Mouse (Mus musculus) E14TG2a.4 (cell line): Measurements from ENCODE around the gene Pilrb1.

Source experiments
- CTCF ChIP-seq: conservative IDR thresholded peaks from 2 replicates; pipeline ENCODE4 v1.5.1; 2014; ENCODE audit warnings: low read length
- NANOG ChIP-seq: IDR thresholded peaks from 2 replicates; pipeline ENCODE4 v1.6.1; 2014; ENCODE audit warnings: borderline replicate concordance, low read length, mixed read lengths
- POU5F1 ChIP-seq: IDR thresholded peaks from 2 replicates; pipeline ENCODE4 v1.6.1; 2014; ENCODE audit warnings: low read length, borderline replicate concordance

DNA sequence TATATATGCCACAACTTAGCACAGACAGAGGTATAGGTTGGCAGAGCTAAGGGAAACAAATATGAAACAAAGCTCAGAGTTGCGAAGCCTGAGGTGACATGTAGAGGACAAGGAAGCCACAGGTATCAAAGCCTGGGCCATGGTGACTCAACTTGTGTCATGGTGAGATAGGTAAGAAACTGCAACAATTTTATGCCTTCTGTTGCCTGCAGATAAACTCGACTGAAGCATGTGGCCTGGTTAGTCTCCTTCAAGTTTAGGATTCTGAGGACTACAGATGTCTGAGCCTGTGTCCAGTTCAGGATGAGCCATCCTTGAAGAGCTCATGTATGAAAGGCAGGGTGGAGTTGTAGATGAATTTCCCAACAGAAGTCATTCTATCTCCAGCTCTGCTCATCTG, 17.1 kb upstream of the Pilrb1 start:
- TF ChIP-seq CTCF (no peak), NANOG (no peak), POU5F1 (no peak)
